In the genomic region with DNA sequence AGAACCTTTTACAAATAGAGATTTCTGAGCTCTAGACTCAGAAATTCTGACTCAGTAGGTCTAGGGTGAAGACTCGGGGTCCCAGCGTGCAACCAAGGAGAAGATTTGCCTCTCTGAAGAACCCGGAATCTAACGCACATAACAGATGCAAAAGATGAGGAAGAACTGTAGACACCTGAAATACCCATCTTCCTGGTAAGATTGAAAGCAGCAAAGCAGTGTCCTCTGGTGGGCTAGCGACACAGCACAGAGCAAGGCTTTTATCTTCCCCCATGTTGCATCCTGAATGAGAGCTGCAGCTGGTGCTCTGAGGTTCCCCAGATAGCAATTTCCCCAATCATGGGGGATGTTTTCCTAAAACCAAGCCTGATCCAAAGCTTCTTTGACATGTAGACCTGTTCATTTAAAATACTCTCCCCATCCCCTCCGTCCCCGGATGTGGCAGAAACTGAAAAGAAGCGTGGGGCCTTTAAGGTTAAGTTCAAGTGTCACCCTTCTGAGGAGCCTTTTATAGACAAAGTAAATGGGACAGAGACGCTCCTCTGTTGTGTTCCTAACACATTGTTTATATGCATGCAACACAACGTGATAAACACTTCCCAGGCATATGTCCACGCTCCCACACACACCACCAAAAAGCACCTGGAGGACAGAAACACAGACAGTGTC, we compare ENCODE assay signal across 22 mouse cellular contexts. TPM values are rescaled to one million over a fixed set of nuclear protein-coding genes. Genes with fewer than 3 reads are reported as not detected.
"Had no signal": no experiment of that assay in that cellular context is flagged by ENCODE, and none has a peak within 500 bp of the region (broad histone marks: within the 10 kb centered on the region; RNA-seq: fewer than 3 reads in every experiment).

No protein-coding gene starts in this region.

- H3K4me3 ChIP-seq: layer of hippocampus, adult 2 months; limb, embryonic 15.5 days; liver, embryonic 12.5 days; megakaryocyte, embryonic 14.5 days; neural tube, embryonic 13.5 days; stomach, embryonic 15.5 days had no signal

- H3K27me3 ChIP-seq: limb, embryonic 15.5 days; liver, embryonic 12.5 days; neural tube, embryonic 13.5 days; stomach, embryonic 15.5 days had no signal

- H3K9me3 ChIP-seq: limb, embryonic 15.5 days; liver, embryonic 12.5 days; megakaryocyte, embryonic 14.5 days; neural tube, embryonic 13.5 days; stomach, embryonic 15.5 days had no signal

- DNase-seq: kidney, postnatal 10 days; kidney, postnatal 4 days; left cerebral cortex, postnatal 4 days; lung, embryonic 14.5 days; lung, postnatal 10 days; right cerebral cortex, postnatal 4 days; thymus, adult 2 months; thymus, postnatal 4 days had no signal

- H3K36me3 ChIP-seq: limb, embryonic 15.5 days; liver, embryonic 12.5 days; neural tube, embryonic 13.5 days; stomach, embryonic 15.5 days had no signal

- H3K9ac ChIP-seq: limb, embryonic 15.5 days; liver, embryonic 12.5 days; lung, embryonic 14.5 days; neural tube, embryonic 13.5 days; stomach, embryonic 15.5 days had no signal

- H3K4me2 ChIP-seq: limb, embryonic 15.5 days; liver, embryonic 12.5 days; lung, embryonic 14.5 days; midbrain, embryonic 11.5 days; neural tube, embryonic 13.5 days; stomach, embryonic 15.5 days had no signal

- ATAC-seq: liver, embryonic 12.5 days; midbrain, embryonic 16.5 days had no signal

- H3K4me1 ChIP-seq: liver, embryonic 12.5 days; neural tube, embryonic 13.5 days; stomach, embryonic 15.5 days had no signal

- H3K27ac ChIP-seq: layer of hippocampus, adult 2 months; limb, embryonic 15.5 days; liver, embryonic 12.5 days; macrophage; neural tube, embryonic 13.5 days; stomach, embryonic 15.5 days had no signal

RNA-seq across cellular contexts. Expression of a gene that starts 3.7 kb away (rescaled TPM):
- total RNA-seq: layer of hippocampus, adult 2 months; layer of hippocampus, postnatal 10 days; left cerebral cortex, adult 18-20 months; left cerebral cortex, postnatal 10 days; left cerebral cortex, postnatal 4 days had no signal
- polyA plus RNA-seq: limb, embryonic 15.5 days; liver, embryonic 12.5 days; liver, embryonic 16.5 days; lung, embryonic 14.5 days; macrophage; midbrain, embryonic 11.5 days; midbrain, embryonic 16.5 days; neural tube, embryonic 13.5 days; spleen, adult 2 months; thymus, adult 2 months had no signal
